Mouse (Mus musculus) midbrain, embryonic 16.5 days (tissue): ENCODE measurements around the gene Elovl6. TPM values are rescaled to one million over a fixed set of nuclear protein-coding genes. Genes with fewer than 3 reads are reported as not detected.

Source experiments
- ATAC-seq: fragments of 200-750 bp; cut with Nextera tagmentation; 2 replicates; pipeline ENCODE4 v1.8.0; 2017; ENCODE audit warnings: moderate TSS enrichment
- H3K27ac ChIP-seq: fragments of 300-500 bp; sonication (generic); 2 replicates; pipeline ENCODE4 v1.5.1; 2014; ENCODE audit warnings: mild to moderate bottlenecking, low read length, mixed read lengths
- H3K27me3 ChIP-seq: fragments of 300-500 bp; sonication (generic); 2 replicates; pipeline ENCODE4 v1.6.1; 2014; ENCODE audit warnings: low read depth, low read length, mixed read lengths; ENCODE audit not compliant: control insufficient read depth, insufficient read depth
- H3K36me3 ChIP-seq: fragments of 300-500 bp; sonication (generic); 2 replicates; pipeline ENCODE4 v1.6.1; 2014; ENCODE audit warnings: mild to moderate bottlenecking, low read length, moderate library complexity, mixed read lengths; ENCODE audit not compliant: control insufficient read depth, insufficient read depth
- H3K4me1 ChIP-seq: fragments of 300-500 bp; sonication (generic); 2 replicates; pipeline ENCODE4 v1.6.1; 2014; ENCODE audit warnings: mild to moderate bottlenecking, low read length, mixed read lengths; ENCODE audit not compliant: control insufficient read depth, insufficient read depth
- H3K4me2 ChIP-seq: fragments of 300-500 bp; sonication (generic); 2 replicates; pipeline ENCODE4 v1.6.1; 2014; ENCODE audit warnings: mild to moderate bottlenecking, low read length, mixed read lengths
- H3K4me3 ChIP-seq: fragments of 300-500 bp; sonication (generic); 2 replicates; pipeline ENCODE4 v1.5.1; 2014; ENCODE audit warnings: low read depth, mild to moderate bottlenecking, low read length, moderate library complexity, mixed read lengths
- H3K9ac ChIP-seq: fragments of 300-500 bp; sonication (generic); 2 replicates; pipeline ENCODE4 v1.6.1; 2014; ENCODE audit warnings: low read depth, low read length, mixed read lengths
- H3K9me3 ChIP-seq: fragments of 300-500 bp; sonication (generic); replicated peaks from 2 replicates; pipeline ENCODE4 v1.6.1; 2014; ENCODE audit warnings: mild to moderate bottlenecking, low read length, mixed read lengths; ENCODE audit not compliant: control insufficient read depth, poor library complexity, severe bottlenecking
- WGBS: fragments of 180-500 bp; shearing (Covaris S2); extraction: QIAGEN DNeasy Blood & Tissue Kit; methylation state at CpG from one replicate; pipeline ENCODE4 v1.1.7; 2014; 5-methylcytosine and 5-hydroxymethylcytosine counted together
- polyA plus RNA-seq: library from polyadenylated mRNA; unstranded; fragments of >200 nt; fragmentation: Nextera tagmentation; extraction: Ambion mirVana; gene quantifications from 2 replicates; pipeline ENCODE4 v1.2.1, GENCODE M21; 2015

Elovl6 gene
- polyA plus RNA-seq, 1 experiment from 2014 or later = 46.7 TPM

GRCm38 (mm10) chr3:129591761-129592160 is 59.6 kb downstream of the Elovl6 start:
- no peaks in the 10 kb centered on the region for H3K9me3 ChIP-seq
- H3K9ac ChIP-seq = no peak overlapping the region
- H3K4me2 ChIP-seq = no peak overlapping the region
- H3K4me3 ChIP-seq = no peak overlapping the region
- ATAC-seq = no peak
- peaks cover 16% of the 10 kb centered on the region for H3K4me1 ChIP-seq
- H3K36me3 ChIP-seq = no peaks in the 10 kb centered on the region
- H3K27ac ChIP-seq = no peak overlapping the region
- 91% methylated on average over 8 of the region's 8 CpGs for WGBS
- no peaks in the 10 kb centered on the region for H3K27me3 ChIP-seq

- 96% methylated on average over 9 of the region's 9 CpGs for WGBS
Observed at GRCm38 (mm10) chr3:129593001-129593400, 60.8 kb downstream of the Elovl6 start.

GRCm38 (mm10) chr3:129593735-129594134 is 61.6 kb downstream of the Elovl6 start:
- Histone ChIP-seq H3K9ac (no peak overlapping the region), H3K4me1 (peaks cover 13% of the 10 kb centered on the region), H3K4me2 (no peak overlapping the region), H3K9me3 (no peaks in the 10 kb centered on the region), H3K27ac (no peak overlapping the region), H3K27me3 (no peaks in the 10 kb centered on the region), H3K36me3 (no peaks in the 10 kb centered on the region), H3K4me3 (no peak overlapping the region)
- 88% methylated on average over 3 of the region's 3 CpGs for WGBS
- ATAC-seq = no peak

More at GRCm38 (mm10) chr3:129593001-129593400, 60.8 kb downstream of the Elovl6 start:
- H3K9me3 ChIP-seq = no peaks in the 10 kb centered on the region
- no peak for ATAC-seq
- H3K9ac ChIP-seq = no peak overlapping the region
- H3K27ac ChIP-seq = no peak overlapping the region
- H3K4me3 ChIP-seq = no peak overlapping the region
- H3K27me3 ChIP-seq = no peaks in the 10 kb centered on the region
- peaks cover 13% of the 10 kb centered on the region for H3K4me1 ChIP-seq
- H3K4me2 ChIP-seq = no peak overlapping the region
- H3K36me3 ChIP-seq = no peaks in the 10 kb centered on the region

- H3K36me3 ChIP-seq = no peaks in the 10 kb centered on the region
- no peaks in the 10 kb centered on the region for H3K27me3 ChIP-seq
- 92% methylated on average over 6 of the region's 6 CpGs for WGBS
- peaks cover 3% of the 10 kb centered on the region for H3K4me1 ChIP-seq
- no peak overlapping the region for H3K9ac ChIP-seq
- H3K4me2 ChIP-seq = no peak overlapping the region
- H3K4me3 ChIP-seq = no peak overlapping the region
- no peaks in the 10 kb centered on the region for H3K9me3 ChIP-seq
- H3K27ac ChIP-seq = no peak overlapping the region
- no peak for ATAC-seq
Observed at GRCm38 (mm10) chr3:129596098-129596497, 63.9 kb downstream of the Elovl6 start.

GRCm38 (mm10) chr3:129602289-129602688 is 70.1 kb downstream of the Elovl6 start:
- H3K27me3 ChIP-seq = no peaks in the 10 kb centered on the region
- no peak overlapping the region for H3K9ac ChIP-seq
- H3K27ac ChIP-seq = no peak overlapping the region
- no peak overlapping the region for H3K4me2 ChIP-seq
- no peak overlapping the region for H3K4me3 ChIP-seq
- no peak for ATAC-seq
- peaks cover 4% of the 10 kb centered on the region; the same call in 1 of the 2 replicates for H3K4me1 ChIP-seq
- no peaks in the 10 kb centered on the region for H3K36me3 ChIP-seq
- H3K9me3 ChIP-seq = no peaks in the 10 kb centered on the region
- 76% methylated on average over 9 of the region's 9 CpGs for WGBS

- Histone ChIP-seq H3K9ac (no peak overlapping the region), H3K9me3 (no peaks in the 10 kb centered on the region), H3K4me2 (no peak overlapping the region), H3K27ac (no peak overlapping the region), H3K27me3 (no peaks in the 10 kb centered on the region), H3K4me1 (peaks cover 4% of the 10 kb centered on the region; the same call in 1 of the 2 replicates), H3K36me3 (peaks cover 4% of the 10 kb centered on the region; the same call in 1 of the 2 replicates), H3K4me3 (no peak overlapping the region)
- 62% methylated on average over 7 of the region's 7 CpGs for WGBS
- 0 out of 2 replicates have a peak, but pooled peaks have one; percentile 51 for ATAC-seq
Observed at GRCm38 (mm10) chr3:129605487-129605886, 73.3 kb downstream of the Elovl6 start.

GRCm38 (mm10) chr3:129605934-129606333 is 73.8 kb downstream of the Elovl6 start:
- ATAC-seq = no peak
- Histone ChIP-seq H3K4me1 (peaks cover 4% of the 10 kb centered on the region; the same call in 1 of the 2 replicates), H3K27ac (no peak overlapping the region), H3K4me2 (no peak overlapping the region), H3K27me3 (no peaks in the 10 kb centered on the region), H3K9ac (no peak overlapping the region), H3K36me3 (peaks cover 4% of the 10 kb centered on the region; the same call in 1 of the 2 replicates), H3K4me3 (no peak overlapping the region), H3K9me3 (no peaks in the 10 kb centered on the region)
- 44% methylated on average over 6 of the region's 6 CpGs for WGBS

GRCm38 (mm10) chr3:129611626-129612025 is 79.5 kb downstream of the Elovl6 start:
- no peak overlapping the region for H3K27ac ChIP-seq
- no peak overlapping the region for H3K4me2 ChIP-seq
- no peaks in the 10 kb centered on the region for H3K9me3 ChIP-seq
- no peaks in the 10 kb centered on the region for H3K4me1 ChIP-seq
- 84% methylated on average over 8 of the region's 8 CpGs for WGBS
- no peaks in the 10 kb centered on the region for H3K27me3 ChIP-seq
- ATAC-seq = no peak
- H3K4me3 ChIP-seq = no peak overlapping the region
- H3K9ac ChIP-seq = no peak overlapping the region
- H3K36me3 ChIP-seq = peaks cover 4% of the 10 kb centered on the region; the same call in 1 of the 2 replicates

- Histone ChIP-seq H3K9ac (no peak overlapping the region), H3K36me3 (peaks cover 4% of the 10 kb centered on the region; the same call in 1 of the 2 replicates), H3K27me3 (no peaks in the 10 kb centered on the region), H3K27ac (no peak overlapping the region), H3K4me2 (no peak overlapping the region), H3K4me3 (no peak overlapping the region), H3K9me3 (no peaks in the 10 kb centered on the region), H3K4me1 (no peaks in the 10 kb centered on the region)
- ATAC-seq = 0 out of 2 replicates have a peak, but pooled peaks have one; percentile 36
- 82% methylated on average over 25 of the region's 25 CpGs for WGBS
Observed at GRCm38 (mm10) chr3:129612311-129613097, 80.3 kb downstream of the Elovl6 start.
